ENCODE assay signal across 8 mouse cellular contexts in genomic region chr2:30864968-30865381, GRCm38 (mm10). TPM values are rescaled to one million over a fixed set of nuclear protein-coding genes. Genes with fewer than 3 reads are reported as not detected.
A peak's percentile ranks its signal among the peaks of the same experiment; 100 is the strongest.
DNase-seq lines count a peak whose midpoint lies in the region; ATAC-seq and TF ChIP-seq lines count a peak whose summit lies in the region.

No protein-coding gene starts in this region.

- peak overlapping the region; percentile 47 for H3K9ac ChIP-seq in kidney, postnatal 0 days (ENCODE audit: low read depth, low read length)
- H3K9ac ChIP-seq in intestine, embryonic 14.5 days (ENCODE audit: low read length), result peak overlapping the region; percentile 29; the same call in 1 of the 2 replicates

- H3ac ChIP-seq in myocyte (ENCODE audit: control insufficient read depth, insufficient read length), result no peak overlapping the region

- peak overlapping the region; percentile 54 for H3K4me2 ChIP-seq in kidney, postnatal 0 days (ENCODE audit: low read length)
- H3K4me2 ChIP-seq in intestine, embryonic 14.5 days (ENCODE audit: low read length), result peak overlapping the region; percentile 49
- H3K4me2 ChIP-seq in myocyte (ENCODE audit: low read depth), result peak overlapping the region; percentile 91

- no peaks in the 10 kb centered on the region for H3K9me3 ChIP-seq in kidney, postnatal 0 days (replicated peaks; ENCODE audit: low read length)
- H3K9me3 ChIP-seq in intestine, embryonic 14.5 days (ENCODE audit: control insufficient read depth, low read length), result no peaks in the 10 kb centered on the region

- TF ChIP-seq CTCF in kidney, postnatal 0 days (IDR thresholded peaks at IDR 0.05; ENCODE audit: low read depth), result no peak
- TF ChIP-seq CTCF in cerebellum, adult 2 months (IDR thresholded peaks at IDR 0.05; ENCODE audit: borderline replicate concordance, insufficient read depth, low read depth, low read length), result no peak

- no peak for DNase-seq in kidney, postnatal 0 days (ENCODE audit: low spot score)
- DNase-seq in kidney, adult 9 months, result no peak
- DNase-seq in gastrocnemius, adult 18-20 months (ENCODE audit: low spot score), result peak; percentile 28
- DNase-seq in intestine, embryonic 14.5 days (ENCODE audit: low spot score), result no peak
- DNase-seq in frontal cortex, postnatal 14 days (ENCODE audit: low spot score in 2 of 2), result no peak
- no peak for DNase-seq in cerebellum, adult 2 months
- no peak for DNase-seq in frontal cortex, postnatal 25 days (ENCODE audit: low spot score in 2 of 2)

- no peaks in the 10 kb centered on the region for H3K79me2 ChIP-seq in myocyte (ENCODE audit: control insufficient read depth, insufficient read depth)

- H3K4me3 ChIP-seq in kidney, postnatal 0 days (replicated peaks; ENCODE audit: low read depth, low read length), result peak overlapping the region; percentile 28
- H3K4me3 ChIP-seq in intestine, embryonic 14.5 days (ENCODE audit: low read depth, low read length), result peak overlapping the region; percentile 27
- peak overlapping the region; percentile 17 for H3K4me3 ChIP-seq in myocyte
- H3K4me3 ChIP-seq in cerebellum, adult 2 months (replicated peaks; ENCODE audit: insufficient read depth, low read depth, low read length), result no peak overlapping the region

- H3K4me1 ChIP-seq in kidney, postnatal 0 days (replicated peaks; ENCODE audit: insufficient read depth, low read length), result 0 out of 2 replicates have a peak, but pooled peaks cover 4% of the 10 kb centered on the region
- peaks cover 7% of the 10 kb centered on the region; the same call in 1 of the 2 replicates for H3K4me1 ChIP-seq in intestine, embryonic 14.5 days (replicated peaks; ENCODE audit: control insufficient read depth, insufficient read depth, low read length)
- H3K4me1 ChIP-seq in cerebellum, adult 2 months (ENCODE audit: control insufficient read depth, insufficient read depth, low read length), result no peaks in the 10 kb centered on the region

- 3% methylated on average over 34 of the region's 35 CpGs for WGBS in kidney, postnatal 0 days
- WGBS in intestine, embryonic 14.5 days, result 2% methylated on average over 35 of the region's 35 CpGs
- 4% methylated on average over 35 of the region's 35 CpGs for WGBS in cerebellum, adult 2 months

- no peak for ATAC-seq in kidney, postnatal 0 days (replicated peaks; ENCODE audit: low FRiP score, low read depth)
- ATAC-seq in intestine, embryonic 14.5 days (replicated peaks; ENCODE audit: low FRiP score, low TSS enrichment, low read depth), result no peak; the same call in 1 of the 2 replicates

- no peaks in the 10 kb centered on the region for H3K27me3 ChIP-seq in kidney, postnatal 0 days (ENCODE audit: insufficient read depth, low read length)
- peaks cover 9% of the 10 kb centered on the region for H3K27me3 ChIP-seq in intestine, embryonic 14.5 days (replicated peaks; ENCODE audit: control insufficient read depth, insufficient read depth, low read length)
- no peaks in the 10 kb centered on the region for H3K27me3 ChIP-seq in myocyte (ENCODE audit: control insufficient read depth, insufficient read depth, insufficient read length)
- H3K27me3 ChIP-seq in cerebellum, adult 2 months (ENCODE audit: control insufficient read depth, insufficient read depth, low read length), result no peaks in the 10 kb centered on the region

- TF ChIP-seq POLR2A in myocyte (IDR thresholded peaks at IDR 0.05; ENCODE audit: insufficient read length, low read depth), result peak; percentile 46
- no peak for TF ChIP-seq POLR2A in cerebellum, adult 2 months (IDR thresholded peaks at IDR 0.05; ENCODE audit: borderline replicate concordance, insufficient read depth, low read length)

- no peak overlapping the region for H3K27ac ChIP-seq in kidney, postnatal 0 days
- H3K27ac ChIP-seq in intestine, embryonic 14.5 days (ENCODE audit: low read depth), result no peak overlapping the region
- no peak overlapping the region for H3K27ac ChIP-seq in cerebellum, adult 2 months (ENCODE audit: insufficient read depth, low read length)

- no peaks in the 10 kb centered on the region for H3K36me3 ChIP-seq in kidney, postnatal 0 days (ENCODE audit: insufficient read depth, low read length)
- H3K36me3 ChIP-seq in intestine, embryonic 14.5 days (ENCODE audit: control insufficient read depth, insufficient read depth, low read length), result no peaks in the 10 kb centered on the region
- H3K36me3 ChIP-seq in myocyte (ENCODE audit: control insufficient read depth, insufficient read depth), result no peaks in the 10 kb centered on the region

TF ChIP-seq in myocyte, 11 proteins besides CTCF, POLR2A, EP300 and RAD21:
- TF ChIP-seq TCF12 (IDR thresholded peaks at IDR 0.05; ENCODE audit: insufficient read depth, poor library complexity, severe bottlenecking) (no peak), MYOG (IDR thresholded peaks at IDR 0.05; ENCODE audit: control insufficient read depth in 1 of 3, insufficient read depth in 1 of 3, insufficient read length in 2 of 3, low read depth in 2 of 3) (peak in 1 of 3 experiments; percentile 6), POLR2AphosphoS2 (IDR thresholded peaks at IDR 0.05; ENCODE audit: insufficient read length, low read depth) (peak; percentile 18)

RNA-seq across cellular contexts. Expression of gene Prrx2, which starts 30.2 kb away (rescaled TPM):
- polyA plus RNA-seq in kidney, postnatal 0 days (2015; fragmentation: Nextera tagmentation; extraction: Ambion mirVana), result 5.8 and 6.9 TPM in 2 replicates
- total RNA-seq in gastrocnemius, adult 18-20 months (2021), result 1 to 10 TPM; 1.9 TPM
- 3.5 and 3.6 TPM in 2 replicates for polyA plus RNA-seq in intestine, embryonic 14.5 days (2014; fragmentation: Nextera tagmentation; extraction: Ambion mirVana)
- polyA plus RNA-seq in myocyte (2012; fragmentation: generic; extraction: Trizol), result 21.8 TPM
- 1.7 and 2.1 TPM in 2 replicates for polyA plus RNA-seq in cerebellum, adult 2 months (2012; rRNA removed)

RNA-seq across cellular contexts. Expression of gene Asb6, which starts 34.8 kb away (rescaled TPM):
- 26.1 and 26.9 TPM in 2 replicates for polyA plus RNA-seq in kidney, postnatal 0 days (2015; fragmentation: Nextera tagmentation; extraction: Ambion mirVana)
- total RNA-seq in gastrocnemius, adult 18-20 months (2021), result 1 to 10 TPM; 7.2 to 9.7 TPM
- 25.9 and 31.2 TPM in 2 replicates for polyA plus RNA-seq in intestine, embryonic 14.5 days (2014; fragmentation: Nextera tagmentation; extraction: Ambion mirVana)
- 44.9 TPM for polyA plus RNA-seq in myocyte (2012; fragmentation: generic; extraction: Trizol)
- 46.6 and 52.6 TPM in 2 replicates for polyA plus RNA-seq in cerebellum, adult 2 months (2012; rRNA removed)

RNA-seq across cellular contexts. Expression of gene Ntmt1, which starts 57.3 kb away (rescaled TPM):
- polyA plus RNA-seq in kidney, postnatal 0 days (2015; fragmentation: Nextera tagmentation; extraction: Ambion mirVana), result 77.4 and 81.4 TPM in 2 replicates
- total RNA-seq in gastrocnemius, adult 18-20 months (2021), result 10 to 100 TPM; 10.6 to 11.3 TPM
- 105 and 110 TPM in 2 replicates for polyA plus RNA-seq in intestine, embryonic 14.5 days (2014; fragmentation: Nextera tagmentation; extraction: Ambion mirVana)
- polyA plus RNA-seq in myocyte (2012; fragmentation: generic; extraction: Trizol), result 71.2 TPM
- polyA plus RNA-seq in cerebellum, adult 2 months (2012; rRNA removed), result 37.1 and 37.8 TPM in 2 replicates
